Mouse (Mus musculus) Muller cell, postnatal 12 days (primary cell): ENCODE results near the gene Scmh1.

ENCODE experiments used
- DNase-seq: peaks from one replicate; pipeline ENCODE4 v3.0.0-alpha.2; 2015; ENCODE audit errors: inconsistent ontology term

Gene Scmh1

GRCm38 (mm10) chr4:120405806-120406638, 941 bp downstream of the Scmh1 start:
- DNase-seq: peak; percentile 43

GRCm38 (mm10) chr4:120406639-120407273, 1.7 kb downstream of the Scmh1 start:
- no peak for DNase-seq

DNA sequence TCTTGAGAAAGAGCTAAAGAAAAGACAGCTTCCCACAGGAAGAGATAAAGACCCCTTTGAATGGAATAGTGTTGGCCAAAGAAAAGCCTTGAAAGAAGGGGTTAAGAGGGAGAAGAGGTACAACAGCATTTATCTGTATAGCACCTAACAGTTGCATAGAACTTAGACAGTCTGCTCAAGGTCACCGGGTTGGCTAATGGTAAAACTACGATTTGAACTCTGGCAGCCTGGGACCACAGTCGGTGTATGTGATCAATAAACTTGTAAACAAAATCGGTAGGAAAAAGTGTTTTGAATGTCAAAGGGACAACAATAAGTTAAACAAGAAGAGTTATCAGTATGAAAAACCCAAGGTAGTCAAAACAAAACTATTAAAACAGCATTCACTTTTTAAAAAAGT, 13.0 kb downstream of the Scmh1 start:
- DNase-seq: no peak

- DNase-seq: no peak
Measured at GRCm38 (mm10) chr4:120420193-120420592, 15.1 kb downstream of the Scmh1 start.

DNA sequence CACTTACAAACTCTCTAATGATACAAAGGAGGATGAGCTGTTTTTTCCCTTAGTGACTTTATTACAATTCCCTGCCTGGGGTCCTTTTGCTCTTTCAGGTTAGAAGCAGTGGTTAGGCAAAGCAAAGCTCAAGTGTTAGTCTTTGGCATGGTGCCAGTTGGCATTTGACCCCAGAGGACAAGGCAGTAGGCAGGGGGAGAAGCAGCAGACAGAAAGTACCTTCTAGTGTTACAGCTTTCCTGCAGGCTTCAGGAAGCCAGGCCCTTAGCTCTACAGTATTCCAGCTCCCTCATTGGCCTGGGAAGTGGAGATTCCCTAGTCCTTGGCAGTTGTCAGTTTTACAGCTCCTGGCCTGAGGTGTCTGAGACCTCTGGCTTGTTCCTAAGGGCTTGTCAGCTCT, 15.6 kb downstream of the Scmh1 start:
- DNase-seq: no peak

DNA sequence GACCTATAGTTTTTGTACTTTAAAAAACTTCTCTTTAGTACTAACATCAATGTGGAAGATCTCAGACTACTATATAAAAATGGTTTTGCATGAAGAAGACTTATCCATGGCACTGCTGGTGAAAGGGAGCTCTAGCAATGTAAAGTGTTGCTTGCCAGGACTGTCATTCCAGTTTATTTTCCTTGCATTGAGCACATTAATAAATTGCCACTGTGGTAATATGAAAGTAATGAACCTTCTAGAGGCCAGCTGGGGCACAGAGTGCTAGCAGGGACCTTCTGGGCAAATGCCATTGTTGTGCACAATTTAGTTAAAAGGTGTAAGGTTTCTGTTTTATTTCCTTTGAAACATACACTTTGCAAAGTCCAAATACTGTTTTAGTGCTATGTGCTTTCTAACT, 25.5 kb downstream of the Scmh1 start:
- DNase-seq: peak; percentile 81

- DNase-seq: no peak
Measured at GRCm38 (mm10) chr4:120432599-120433373, 27.7 kb downstream of the Scmh1 start.

DNA sequence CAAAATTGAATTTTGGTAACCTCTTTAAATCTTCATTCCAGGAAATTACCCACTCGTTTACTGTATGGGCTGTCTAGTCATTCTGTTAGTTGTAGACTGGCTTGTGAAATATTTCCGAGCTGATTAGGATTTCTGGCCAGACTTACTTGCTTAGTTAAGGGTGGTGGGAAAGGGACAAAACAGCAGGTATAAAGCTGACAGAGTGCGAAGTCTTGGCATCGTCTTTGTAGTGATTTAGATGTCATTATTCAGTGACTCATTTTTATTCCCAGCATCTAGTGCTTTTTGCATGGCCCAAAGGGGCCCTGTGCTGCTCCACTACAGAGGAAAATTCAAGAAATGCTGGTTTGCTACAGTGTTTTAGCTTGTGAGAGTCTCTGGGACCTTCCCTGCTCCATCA, 56.7 kb downstream of the Scmh1 start:
- DNase-seq: peak; percentile 53

DNA sequence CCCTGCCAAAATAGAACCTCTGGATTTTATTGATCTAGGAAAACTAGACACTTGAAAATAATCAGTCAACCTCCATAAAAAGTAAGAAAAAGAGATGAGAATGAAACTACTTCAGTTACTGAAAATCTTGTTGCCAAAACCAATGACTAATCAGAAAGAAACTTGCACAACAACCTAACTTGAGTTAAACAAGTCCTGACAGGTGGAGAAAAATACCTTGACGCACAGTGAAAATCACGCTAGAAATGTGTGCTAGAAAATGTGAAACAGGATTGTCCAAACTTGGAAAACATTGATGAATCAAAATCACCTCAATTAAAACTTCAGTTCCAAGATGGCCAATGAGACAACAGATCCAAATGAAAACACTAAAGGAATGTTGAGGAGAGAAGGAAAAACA, 67.9 kb downstream of the Scmh1 start:
- DNase-seq: peak; percentile 75

DNA sequence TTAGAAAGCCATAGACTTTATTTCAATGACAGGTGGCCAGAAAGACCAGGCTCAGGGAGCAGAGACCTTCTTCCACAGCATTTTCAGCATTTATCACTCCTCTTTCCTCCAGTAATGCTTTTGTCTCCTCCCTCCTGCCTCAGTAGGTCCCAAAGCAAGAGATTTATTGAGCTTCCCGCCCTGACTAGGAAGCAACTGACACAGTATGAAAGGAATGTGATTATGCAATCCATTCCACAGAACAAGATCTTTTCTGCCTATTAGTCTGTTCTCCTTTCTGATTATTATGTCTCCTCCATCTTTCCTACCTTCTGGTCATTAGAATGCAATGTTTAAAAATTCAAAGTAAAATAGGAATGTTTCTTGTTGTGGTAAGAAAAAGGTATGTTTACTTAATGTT, 82.6 kb downstream of the Scmh1 start:
- no peak for DNase-seq

DNA sequence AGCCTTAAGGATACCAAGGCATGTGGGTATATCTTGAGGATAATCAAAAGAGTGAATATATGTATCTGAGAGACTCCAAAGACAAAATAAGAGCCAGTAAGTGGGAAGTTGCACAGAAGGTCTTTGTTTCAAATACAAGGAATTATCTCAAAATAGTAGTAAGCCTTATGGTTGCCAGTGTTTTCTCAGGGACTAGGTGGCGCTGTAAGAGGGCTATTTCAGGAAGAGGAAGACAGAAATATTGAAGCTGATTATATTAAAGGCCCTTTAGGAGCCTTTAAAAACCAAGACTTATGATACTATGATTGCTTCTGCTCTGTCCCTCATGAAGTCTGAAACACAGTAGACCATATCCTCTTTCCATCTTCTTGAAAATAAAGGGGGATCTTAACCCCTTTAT, 101.9 kb downstream of the Scmh1 start:
- DNase-seq: no peak

DNA sequence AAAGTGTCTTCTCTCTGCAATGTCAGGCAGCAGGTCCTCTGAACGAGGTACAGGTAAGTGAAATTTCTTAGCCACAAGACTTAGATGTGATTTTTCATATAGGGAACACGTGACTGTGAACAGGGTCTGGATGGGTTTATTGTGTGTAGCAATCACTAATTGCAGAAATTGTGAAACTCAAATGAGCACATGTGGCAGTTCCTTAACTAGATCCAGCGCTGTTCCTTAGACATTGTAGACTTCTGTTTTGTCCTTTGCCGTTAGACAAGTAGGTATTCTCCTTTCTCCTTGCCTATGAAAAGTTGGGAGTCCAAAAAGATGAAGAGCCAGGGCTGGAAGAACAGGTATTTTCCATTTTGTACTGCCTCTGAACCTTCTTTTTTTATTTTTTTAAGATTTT, 106.1 kb downstream of the Scmh1 start:
- no peak for DNase-seq

- no peak for DNase-seq
Measured at GRCm38 (mm10) chr4:120514366-120514765, 109.3 kb downstream of the Scmh1 start.

DNA sequence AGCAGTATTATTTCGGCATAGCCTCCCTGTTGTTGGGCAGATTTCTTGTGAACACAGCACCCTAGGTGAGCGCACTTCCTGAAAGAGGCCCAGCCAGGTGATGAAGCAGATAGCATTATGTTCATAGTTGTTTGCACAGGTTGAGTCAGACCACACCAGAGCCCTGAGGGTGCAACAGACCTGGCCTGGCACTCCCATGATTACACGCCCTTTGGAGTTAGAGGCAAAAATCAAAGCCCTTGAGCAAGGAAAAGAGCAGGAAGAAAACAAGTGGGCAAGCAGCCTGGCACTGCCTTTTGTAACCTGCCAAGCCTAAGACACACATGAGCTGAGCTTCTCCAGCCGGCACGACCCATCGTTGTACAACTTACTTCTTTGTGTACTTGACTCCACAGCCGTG, 111.4 kb downstream of the Scmh1 start:
- DNase-seq: no peak

DNA sequence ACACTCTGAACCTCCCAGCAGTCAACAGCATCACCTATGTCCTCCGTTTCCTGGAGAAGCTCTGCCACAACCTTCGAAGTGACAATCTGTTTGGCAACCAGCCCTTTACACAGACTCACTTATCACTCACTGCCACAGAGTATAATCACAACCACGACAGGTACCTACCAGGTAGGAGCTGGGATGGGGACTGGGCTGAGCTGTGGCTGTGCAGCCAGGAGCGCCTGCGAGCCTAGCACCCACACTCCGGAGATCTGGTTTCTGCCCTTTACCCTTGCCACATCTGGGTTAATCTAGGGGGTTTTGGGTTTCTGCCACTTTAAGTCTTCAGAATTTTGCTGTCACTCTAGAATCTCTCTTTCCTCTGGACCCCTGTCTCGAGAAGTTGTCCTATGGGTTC, 111.8 kb downstream of the Scmh1 start:
- no peak for DNase-seq

- peak; percentile 96 for DNase-seq
Measured at GRCm38 (mm10) chr4:120517335-120517734, 112.3 kb downstream of the Scmh1 start.

DNA sequence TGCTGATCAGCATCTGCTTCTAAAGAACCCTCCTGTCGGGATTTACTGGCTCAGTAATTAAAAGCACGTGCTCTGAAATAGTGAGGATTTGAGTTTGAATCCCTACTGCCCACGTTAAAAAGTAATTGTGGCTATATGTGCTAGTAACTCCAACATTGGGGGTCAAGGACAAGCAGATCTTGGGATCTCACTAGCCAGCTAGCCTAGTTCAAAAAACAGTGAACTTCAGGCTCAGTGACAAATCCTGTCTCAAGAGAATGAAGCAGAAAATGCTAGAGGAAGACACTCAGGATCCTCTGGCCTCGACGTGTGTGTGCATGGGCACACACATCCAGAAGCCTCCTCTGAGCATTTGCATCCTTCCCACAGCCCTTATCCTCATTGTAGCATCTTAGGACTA, 116.7 kb downstream of the Scmh1 start:
- DNase-seq: no peak

DNA sequence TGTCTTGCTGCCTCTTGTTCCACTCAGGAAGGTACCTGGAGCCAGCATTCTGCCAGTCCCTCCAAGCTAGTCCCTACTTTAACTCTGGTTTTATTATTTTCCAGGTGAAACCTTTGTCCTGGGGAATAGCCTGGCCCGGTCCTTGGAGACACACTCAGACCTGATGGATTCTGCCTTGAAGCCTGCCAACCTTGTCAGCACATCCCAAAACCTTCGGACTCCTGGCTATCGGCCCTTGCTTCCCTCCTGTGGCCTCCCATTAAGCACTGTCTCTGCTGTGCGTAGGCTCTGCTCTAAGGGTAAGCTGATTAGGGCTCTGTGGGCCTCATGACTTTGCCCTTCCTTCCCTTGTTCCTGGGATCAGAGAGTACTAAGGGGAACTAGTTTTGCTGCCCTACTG, 117.3 kb downstream of the Scmh1 start:
- DNase-seq: no peak

GRCm38 (mm10) chr4:120523092-120523491, 118.0 kb downstream of the Scmh1 start:
- no peak for DNase-seq

- no peak for DNase-seq
Measured at GRCm38 (mm10) chr4:120528171-120528570, 123.1 kb downstream of the Scmh1 start.

DNA sequence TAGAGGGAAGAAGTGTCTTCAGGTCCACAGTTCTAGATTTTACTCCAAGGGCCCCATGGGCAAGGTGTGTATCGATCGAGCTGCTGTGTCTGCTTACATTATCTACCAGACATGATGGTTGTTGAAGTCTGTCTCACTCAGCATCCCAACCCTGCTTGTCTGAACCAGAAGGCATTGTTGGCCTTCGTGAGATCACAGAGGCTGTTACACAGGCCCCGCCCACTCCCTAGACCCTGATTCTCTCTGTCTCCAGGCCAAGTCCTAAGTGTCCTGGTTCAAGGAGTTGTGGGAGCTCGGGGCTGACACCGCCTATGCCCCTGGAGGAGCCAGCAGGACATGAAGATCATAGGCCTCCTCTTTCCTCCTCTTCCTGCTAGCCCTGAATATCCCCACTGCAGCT, 126.9 kb downstream of the Scmh1 start, which contains the start of gene Slfnl1:
TSS of gene Slfnl1 (plus strand) at position 246 of the 400 bp plus-strand sequence.
- no peak for DNase-seq

DNA sequence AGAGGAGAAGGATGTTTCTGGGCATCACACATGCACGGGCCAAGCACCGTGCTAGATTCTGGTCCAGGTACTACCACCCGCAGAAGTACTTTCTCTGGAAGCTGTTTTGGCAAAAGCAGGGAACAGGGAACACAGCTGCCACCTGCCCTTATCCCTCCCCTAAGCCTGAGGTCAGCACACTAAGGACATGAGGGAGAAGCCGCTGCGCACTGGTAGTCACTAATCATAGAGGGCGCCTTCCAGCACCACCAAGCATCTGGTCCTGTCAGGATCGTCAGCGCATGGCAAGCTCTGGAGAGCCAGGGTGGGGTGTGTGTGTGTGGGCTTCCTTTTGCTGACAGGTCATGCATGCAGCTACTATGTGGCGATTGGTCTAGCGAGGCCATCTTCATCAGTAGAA, 133.6 kb downstream of the Scmh1 start:
- DNase-seq: no peak

DNA sequence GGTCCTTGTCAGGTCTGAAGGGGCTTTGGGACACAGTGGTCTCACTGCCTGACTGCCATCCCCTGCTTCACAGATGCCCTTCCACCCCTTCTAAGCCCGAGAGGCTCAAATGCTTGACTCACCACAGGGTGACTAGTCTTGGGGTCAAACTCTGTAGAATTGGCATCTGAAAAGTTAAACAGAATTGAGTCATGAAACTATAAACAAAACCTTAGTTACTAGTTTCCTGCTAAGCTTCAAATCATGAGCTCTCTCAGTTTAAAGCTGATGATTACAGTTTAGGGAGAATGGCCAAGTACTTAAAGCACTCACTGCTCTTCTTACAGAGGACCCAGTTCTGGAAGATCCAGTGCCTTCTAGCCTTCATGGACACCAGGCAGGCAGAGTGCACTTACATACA, 139.8 kb downstream of the Scmh1 start:
- peak; percentile 36 for DNase-seq
